Mouse (Mus musculus) layer of hippocampus, postnatal 14 days (tissue): ENCODE measurements at regions not wholly inside any gene's neighbourhood (a gene's known extent, or its start where the extent isn't known, plus 50 kb on each side); places are given as distances from the start of the nearest gene placed in this dataset.

Experiments used
- DNase-seq, 2 experiments: peaks; one replicate each; pipeline ENCODE4 v3.0.0; 2021 to 2022; ENCODE audit warnings: low spot score in 2 of 2, mixed read lengths in 1 of 2

DNA sequence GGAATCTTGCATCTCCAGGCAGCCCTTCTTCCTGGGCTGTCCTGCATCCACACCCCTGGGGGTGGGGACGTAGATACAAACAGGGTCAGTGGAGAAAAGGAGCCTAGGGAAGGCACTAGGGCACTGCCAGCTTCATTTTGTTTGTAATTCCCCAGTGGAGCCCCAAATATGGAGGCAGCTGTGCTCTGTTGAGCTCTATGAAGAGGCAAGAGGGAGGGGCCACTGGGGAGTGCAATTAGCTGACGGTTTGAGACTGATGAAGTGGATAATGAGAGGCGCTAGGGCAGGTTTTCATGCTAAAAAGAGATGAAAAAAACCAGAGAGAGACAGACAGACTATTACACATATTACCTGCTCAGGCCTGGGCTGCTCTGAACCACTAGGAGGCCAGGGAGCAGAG, 135.8 kb upstream of the Grik3 start:
- no peak for DNase-seq

DNA sequence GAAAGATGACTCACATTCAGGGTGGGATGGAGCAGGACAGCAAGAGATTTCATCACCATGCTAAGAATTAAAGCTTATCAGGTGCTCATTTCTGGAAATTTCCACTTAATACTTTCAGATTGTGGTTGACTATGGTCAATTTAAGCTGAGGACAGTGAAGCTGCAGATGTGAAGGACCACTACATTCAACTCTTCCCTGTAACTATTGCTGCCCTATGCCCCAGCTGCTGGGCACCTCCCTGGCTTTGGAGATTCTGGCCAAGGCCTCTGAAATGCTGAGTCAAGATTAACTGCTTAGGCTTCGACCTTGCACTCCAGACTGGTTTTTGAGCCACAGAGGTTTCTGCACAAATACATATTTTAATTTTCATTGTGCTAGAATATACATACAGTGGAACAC, 140.4 kb upstream of the Grik3 start:
- no peak for DNase-seq

DNA sequence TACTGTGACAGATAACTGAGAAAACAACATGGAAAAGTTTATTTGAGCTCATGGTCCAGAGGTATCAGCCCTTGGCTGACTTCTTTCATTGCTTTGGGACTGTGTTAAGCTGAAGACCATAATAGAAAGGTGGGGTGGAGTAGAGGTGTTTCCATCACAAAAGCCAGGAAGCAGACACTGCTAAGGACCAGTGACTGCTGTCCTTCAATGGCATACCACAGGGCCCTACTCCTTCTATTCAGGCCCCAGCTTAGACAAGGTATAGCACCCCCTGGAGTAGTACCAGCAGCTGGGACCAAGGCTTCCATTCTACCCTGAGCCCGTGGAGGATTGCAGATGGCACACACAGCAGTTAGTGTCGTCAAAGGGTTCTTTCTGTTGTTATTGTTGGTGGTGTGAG, 151.4 kb upstream of the Grik3 start:
- no peak for DNase-seq

DNA sequence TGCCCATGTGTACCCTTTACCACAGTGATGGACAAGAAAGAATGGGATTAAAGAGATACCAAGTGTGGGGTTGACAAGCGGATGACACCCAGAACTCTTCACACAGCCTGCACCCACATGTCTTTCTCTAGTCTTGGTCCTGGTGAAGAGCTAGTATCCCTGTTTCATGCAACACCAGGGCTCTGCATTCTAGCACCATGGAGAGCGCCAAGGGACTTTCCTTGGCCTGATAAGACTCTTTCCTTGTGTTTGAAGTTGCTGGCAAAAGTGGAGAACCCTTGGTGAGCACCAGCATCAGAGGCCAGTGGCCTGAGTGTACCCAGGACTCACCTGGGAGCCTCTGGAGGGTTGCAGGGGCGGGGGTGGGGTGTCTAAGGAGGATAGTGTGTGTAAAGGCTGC, 161.7 kb upstream of the Grik3 start:
- no peak for DNase-seq

DNA sequence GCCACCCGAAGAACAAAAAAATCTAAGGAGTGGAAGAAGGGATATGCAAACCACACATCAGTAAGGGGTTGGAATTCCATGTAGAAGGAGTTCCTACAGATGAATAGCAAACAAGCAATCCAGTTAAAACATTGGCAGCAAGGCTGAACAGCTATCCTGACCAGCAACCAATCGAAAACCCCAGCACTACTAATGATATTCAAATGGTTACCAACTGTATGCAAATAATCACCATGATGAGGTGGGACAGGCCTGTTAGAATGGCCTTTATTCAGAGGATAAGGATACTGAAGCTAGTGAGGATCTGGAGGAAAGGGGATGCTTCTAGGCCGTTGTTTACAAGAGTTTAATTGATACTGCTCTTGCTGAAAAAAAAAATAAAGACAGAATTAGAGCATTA, 166.0 kb upstream of the Grik3 start:
- no peak for DNase-seq

DNA sequence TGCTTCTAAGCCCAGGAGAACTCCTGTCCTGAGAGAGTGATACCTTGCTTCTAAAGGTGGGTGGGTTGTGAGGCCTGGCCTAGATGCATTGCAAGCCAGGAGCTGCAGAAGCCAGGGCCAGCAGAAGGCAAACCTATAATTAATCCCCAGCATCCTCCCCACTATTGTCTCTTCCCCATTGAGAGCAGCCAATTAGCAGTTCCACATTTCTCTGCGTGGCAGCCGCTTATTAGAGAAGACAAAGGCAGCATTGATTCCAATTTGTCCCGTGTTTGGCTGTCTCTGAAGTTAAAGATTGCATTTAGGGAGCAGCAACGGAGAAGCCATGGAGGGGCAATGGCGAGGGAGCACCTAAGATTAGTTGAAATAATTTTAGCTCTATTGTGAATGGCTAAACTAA, 171.2 kb upstream of the Grik3 start:
- DNase-seq: no peak

DNA sequence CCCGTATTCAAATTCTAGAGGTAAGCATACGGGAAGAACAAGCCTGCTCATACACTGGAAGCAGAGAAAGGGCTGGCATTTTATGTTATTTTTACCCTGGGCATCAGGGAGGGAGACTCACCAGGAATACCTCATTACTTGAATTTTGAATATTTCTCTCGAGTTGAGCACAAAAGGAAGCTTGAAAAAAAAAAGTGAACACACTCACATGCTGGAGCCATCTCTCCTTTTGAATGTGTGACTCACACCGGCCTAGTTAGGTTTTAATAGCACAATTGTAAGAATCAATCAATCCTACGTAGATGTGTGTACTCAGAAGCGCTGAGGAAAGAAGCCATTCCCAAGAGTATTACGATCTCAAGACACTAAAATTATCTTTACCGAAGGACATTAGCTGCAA, 172.2 kb upstream of the Grik3 start:
- DNase-seq: no peak

DNA sequence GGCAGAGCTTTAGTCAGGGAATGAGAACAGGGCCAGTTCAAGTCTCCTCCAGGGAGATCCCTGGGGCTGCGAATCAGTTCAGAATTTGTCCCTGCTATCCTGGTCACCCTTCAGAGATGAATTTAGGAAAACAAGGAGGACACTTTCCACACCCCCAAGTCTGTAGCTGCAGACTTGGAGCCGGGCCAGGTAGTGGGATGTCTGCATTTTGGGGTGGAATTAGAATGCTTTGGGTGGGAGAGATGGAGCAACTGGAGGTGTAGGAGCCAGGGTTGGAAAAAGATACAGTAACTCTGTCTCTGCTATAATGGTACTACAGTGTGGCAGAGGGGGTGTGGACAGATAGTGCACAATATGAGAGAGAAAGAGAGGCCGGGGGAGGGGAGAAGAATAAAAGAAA, 173.6 kb upstream of the Grik3 start:
- no peak for DNase-seq

DNA sequence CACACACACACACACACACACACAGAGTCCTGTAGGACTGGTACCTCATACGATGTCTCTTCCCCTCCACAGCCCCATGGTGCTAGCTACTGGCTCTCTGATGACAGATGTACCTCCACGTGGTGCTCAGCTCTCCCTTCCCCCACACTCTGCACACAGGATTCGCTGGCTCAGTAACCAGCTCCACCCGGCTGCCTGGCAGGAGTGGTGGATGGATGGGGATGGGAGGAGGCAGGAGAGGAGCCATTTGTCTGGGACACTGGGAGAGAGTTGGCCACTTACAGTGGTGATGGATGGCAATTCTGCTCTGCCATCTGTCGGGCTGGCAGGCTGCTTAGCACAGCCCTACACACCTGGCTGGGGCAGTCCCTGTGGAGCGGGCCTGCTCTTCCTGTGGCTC, 174.7 kb upstream of the Grik3 start:
- DNase-seq: peak; percentile 70 to 82

DNA sequence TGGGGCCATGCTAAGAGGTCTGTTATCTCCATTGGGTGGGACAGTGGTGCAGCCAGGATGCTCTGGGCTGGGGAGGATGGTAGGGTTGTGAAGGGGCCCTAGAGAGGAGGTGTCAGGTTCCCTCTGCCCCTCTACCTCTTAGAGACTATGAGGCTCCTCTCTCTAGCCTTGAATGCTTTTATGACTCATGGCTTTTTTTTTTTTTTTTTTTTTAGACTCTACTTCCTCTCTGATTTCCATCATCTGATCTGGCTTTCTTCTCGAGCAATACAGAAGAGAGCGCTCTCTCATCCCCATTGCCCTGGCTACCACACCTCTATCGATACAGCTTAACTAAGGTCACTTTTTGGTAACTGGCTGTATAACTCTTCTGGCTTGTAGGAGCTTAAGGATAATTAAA, 176.6 kb upstream of the Grik3 start:
- DNase-seq: no peak

DNA sequence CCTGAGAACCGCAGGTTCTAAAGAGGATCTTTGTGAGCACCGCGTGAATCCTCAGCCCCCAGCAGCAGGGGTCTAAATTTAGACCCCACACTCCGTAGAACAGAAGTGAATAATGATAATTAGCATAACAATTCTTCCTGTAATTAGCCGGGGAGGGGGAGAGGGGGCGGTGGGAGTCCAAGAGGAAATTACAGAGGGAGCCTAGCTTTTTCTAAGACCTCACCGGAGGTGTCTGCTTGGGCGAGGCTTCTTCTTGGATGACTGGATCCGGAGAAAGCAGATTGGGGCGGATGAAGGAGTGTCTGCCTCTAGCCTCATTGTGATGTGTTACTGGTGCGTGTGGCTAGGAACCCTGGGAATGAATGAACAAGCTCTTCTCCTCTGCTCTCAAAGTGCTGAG, 177.2 kb upstream of the Grik3 start:
- no peak for DNase-seq

DNA sequence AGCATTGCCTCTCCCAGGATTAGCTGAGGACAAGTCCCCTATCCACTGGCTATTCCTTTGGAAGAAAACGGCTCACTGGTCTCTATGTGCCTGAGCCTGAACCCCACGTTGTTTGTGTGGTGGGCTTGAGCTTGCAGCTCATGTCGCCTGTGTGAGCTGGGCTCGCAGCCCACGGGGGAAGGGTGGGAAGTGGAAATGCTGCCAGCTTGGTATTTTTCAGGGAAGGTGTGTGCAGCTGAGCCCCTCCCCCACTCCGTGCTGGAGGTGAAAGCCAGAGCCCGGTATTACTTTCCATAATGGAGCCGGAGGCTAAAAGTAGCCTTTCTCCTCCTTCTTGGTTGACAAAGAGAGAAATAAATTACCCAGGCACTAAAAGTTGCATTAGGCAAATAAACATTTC, 180.5 kb upstream of the Zc3h12a start:
- DNase-seq: no peak

DNA sequence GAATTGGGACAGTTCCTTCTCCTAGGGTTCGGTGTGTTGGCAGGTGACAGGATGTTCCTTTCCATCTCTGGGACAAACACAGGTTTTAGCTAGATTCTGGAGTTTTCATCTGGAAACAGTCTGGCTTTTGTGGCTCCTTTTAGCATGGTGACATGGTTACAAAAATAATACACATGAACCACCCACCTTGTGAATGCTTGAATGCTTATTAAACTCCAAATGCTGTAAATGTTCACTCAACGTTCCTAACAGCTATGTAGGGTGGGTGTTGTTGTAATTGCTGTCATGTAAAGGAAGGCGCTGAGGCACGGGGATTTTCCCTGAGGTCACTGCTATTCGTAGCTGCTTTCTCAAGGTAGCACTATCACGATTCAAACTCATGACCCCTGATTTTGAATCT, 178.1 kb upstream of the Zc3h12a start:
- no peak for DNase-seq

DNA sequence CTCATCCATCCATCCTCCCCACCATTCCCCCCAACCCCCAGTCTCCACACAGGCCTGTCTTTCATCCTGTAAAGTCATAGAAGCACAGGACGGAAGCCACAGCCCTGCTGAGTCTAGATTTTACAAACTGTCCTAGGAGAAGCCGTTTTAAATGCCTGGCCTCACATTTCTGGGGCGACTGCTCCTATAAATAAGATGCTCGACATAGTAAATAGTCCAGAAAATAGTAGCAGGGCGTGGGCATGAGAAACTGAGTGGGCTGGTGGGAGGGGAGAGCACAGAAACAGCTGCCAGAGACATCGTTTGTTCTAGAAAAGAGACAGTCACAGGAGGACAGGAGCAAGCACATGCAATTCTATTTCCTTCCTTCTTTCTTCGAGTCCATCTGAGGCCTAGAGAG, 175.0 kb upstream of the Zc3h12a start:
- DNase-seq: no peak

DNA sequence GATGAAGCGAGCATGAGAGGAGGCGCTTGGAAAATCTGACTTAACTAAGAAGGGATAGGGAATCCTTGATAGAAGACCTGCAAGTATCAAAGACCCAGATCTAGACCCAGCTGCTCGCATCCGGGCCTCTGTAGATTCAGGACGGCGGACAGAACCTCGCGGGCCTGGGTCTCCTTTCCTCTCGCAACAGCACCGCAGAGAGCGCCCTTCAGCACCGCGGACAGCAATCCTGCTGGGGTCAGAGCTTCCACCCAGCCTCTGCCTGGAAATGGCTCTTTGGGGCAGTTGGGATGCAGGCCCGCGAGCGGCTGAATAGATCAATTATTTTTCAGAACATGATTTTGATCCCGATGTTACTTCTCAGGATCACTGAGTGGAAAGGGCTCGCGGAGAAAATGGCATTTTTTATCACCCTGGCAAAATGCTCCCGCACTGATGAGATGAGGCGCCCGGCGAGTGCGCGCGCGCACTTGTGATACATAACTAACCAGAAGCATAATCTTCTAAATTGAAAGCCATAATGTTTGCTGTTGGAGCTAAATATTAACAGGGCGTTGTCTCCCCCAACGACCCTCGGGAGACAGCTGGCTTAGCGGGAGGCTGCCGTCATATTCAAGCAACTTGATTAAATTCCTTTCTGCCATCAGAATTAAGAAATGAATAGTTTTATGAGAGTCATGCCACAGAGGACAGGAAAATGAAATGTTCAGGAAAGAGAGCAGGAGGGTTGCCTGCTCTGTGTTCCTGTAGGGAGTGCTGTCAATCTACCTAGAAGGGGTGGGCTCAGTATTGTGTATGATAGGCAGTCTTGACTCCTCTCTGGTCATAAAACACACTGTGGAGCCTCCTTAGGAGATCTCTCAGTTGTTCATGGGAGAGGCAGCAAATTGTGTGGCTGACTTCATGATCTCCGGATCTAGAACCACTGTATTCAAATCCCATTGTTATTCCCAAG, 173.1 kb upstream of the Zc3h12a start:
- DNase-seq: peak in 1 of 2 experiments; percentile 48

DNA sequence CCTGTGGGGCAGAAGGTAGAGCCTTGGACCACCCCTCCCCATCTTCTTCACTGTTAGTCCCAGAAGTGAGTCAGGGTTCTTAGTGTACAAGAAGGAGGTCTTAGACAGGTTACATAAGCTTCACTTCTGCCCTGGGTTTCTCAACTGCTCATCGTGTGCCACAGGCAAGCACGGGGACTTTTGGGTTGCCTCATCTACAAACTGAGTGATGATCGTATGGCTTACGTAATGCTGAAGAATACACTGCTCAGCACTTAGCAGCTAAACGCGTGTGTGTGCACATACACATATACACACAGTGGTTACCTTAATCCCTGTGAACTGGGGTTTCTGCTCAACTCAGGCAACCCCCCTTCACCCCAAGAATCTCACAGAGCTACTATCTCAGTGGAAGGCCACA, 163.1 kb upstream of the Zc3h12a start:
- DNase-seq: no peak

DNA sequence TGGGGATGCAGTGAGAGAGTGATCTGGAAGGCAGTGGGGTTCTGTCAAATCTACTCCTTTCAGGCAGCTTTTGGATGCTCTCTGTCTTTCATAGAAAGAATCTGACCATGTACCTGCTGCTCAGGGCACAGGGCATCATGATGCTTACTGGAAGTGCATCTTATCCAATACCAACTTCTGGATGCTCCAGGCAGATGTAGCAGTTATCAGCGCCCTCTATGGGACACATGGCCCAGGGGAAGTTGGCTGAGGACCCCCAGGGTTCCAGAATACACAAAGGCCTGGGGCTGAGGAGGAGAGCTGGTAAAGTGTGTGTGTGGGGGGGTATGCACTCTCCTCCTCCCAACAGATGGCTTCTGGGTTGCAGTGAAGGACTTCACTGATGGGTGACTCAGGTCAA, 162.1 kb upstream of the Zc3h12a start:
- no peak for DNase-seq

DNA sequence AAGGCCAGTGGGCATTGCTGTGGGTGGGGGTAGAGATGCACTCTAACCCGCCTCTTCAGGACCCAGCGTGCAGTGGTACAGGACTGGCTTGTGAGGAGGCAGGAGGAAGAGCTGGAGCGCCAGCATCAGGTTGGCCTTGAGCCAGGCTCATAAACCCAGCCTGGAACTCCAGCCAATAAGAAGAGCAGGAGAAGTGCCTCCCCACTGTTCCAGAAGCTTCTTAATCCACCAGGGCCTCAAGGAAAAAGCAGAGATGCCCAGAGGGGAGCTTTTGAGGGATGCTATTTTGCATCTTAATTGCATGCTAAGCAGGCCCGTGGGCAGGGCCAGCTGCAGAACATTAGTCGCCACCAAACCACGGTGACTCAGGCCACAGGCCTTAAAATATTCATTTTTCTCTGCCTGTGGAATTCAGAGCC, 161.4 kb upstream of the Zc3h12a start:
- DNase-seq: no peak

DNA sequence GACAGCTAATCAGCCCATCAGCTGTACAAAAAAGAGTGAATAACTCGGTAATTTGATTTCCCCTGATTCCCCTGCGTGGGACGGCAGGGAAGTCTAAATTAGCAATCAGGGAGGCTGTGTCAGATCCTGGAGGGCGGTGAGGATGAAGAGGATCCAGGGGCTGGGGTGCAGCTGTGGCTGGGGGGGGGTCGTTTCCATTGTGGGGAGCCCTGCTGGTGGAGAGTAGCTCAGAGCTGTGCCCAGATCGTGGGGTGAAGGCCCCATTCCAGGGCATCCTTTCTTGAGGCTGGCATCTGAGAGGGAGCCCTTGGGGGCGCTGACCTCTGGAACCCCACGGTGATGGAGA, 155.3 kb upstream of the Zc3h12a start:
- DNase-seq: no peak

DNA sequence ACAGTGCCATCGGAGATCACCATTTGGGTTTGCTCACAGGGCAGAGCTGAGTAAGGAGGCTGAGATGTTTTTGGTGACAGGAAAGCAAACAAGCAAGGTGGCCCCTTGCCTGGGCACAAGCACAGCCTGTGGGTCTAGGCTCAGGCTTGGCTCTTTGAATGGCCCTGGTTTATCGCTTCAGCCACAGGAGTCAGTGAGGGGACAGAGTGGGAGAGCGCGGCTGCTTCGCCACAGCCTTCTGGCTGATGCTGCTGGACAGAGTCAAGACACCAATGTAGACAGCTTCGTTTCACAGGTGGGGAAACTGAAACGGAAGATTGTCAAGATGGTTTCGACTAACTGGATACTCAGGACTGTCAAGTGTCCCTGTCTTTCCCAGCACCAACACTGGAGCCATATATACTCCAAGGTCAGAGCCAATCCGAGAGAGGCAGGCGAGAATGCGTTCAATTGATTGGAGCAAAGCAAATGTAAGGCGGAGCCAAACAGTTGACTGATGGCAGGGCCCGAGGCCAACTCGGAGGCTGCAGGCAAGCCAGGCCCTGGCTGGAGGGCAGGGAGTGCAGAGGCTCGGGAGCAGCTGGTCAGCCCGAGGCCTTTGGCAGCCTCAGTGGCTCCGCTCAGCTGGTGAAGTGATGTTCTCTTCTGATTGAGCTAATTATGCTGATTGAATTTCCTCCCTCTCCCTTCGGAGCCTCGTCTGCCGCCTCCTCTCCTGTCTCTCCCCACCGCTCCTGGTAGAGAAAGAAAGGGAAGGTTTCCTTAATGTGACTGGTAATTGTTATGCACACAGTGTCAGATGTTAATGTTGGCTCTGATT, 154.7 kb upstream of the Zc3h12a start:
- DNase-seq: peak; percentile 83 to 84

DNA sequence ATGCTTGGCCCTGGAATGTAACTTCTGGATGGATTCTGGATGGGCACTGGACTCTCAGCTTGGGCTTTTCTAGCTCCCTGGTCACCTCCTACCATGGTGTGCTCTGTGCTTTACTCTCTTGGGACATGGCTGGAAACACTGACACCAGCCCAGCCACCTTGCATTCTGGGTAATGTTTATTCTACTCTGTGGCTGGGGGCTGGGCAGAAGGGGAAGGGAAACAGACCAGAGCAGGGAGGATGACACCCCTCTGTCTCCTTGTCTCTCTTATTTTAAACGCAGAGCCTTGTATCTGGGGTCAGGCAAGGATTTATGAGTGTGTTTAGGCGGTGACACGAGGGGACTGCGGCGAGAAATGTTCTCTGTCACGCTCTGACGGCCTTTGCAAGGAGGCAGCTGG, 151.5 kb upstream of the Zc3h12a start:
- no peak for DNase-seq

DNA sequence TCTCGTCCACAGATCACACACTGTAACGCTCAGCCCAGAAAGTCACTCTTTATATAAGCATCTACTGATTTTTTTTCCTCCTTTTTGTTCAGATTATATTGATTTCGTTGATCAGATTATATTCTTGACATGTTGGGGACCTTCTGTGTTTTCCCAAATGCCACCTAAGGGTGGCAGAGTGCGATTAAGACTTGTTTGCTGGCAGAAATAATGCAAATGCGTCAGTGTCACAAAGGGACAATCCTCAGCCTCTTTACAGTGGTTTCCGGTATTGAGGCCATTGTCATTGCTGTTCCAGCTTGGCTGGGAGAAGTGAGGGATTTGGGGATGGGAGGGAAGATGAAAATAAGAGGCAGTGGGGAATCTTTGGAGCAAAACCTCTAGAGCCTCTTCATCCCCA, 149.2 kb upstream of the Zc3h12a start:
- DNase-seq: no peak

DNA sequence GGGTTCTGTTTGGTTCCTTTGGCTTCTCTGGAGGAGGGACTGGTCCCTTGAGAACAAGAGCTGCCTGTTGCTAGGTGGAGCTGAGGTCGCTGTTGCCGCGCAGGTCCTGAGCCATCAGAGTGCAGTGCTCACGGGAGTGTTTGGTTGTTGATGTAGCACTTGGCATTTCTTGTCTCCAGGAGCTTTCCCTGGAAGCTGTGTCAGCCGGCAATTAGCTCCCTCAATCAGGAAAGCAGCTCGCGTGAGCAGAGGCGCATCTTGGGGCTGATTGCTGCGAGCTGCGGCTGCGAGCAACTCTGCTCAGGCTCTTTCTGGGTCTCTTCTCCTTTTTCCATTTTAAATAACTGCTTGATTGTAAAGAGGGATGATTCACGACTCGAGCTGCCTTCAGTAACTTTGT, 147.6 kb upstream of the Zc3h12a start:
- DNase-seq: no peak
